8 mouse cellular contexts compared by ENCODE assay signal in the genomic region with DNA sequence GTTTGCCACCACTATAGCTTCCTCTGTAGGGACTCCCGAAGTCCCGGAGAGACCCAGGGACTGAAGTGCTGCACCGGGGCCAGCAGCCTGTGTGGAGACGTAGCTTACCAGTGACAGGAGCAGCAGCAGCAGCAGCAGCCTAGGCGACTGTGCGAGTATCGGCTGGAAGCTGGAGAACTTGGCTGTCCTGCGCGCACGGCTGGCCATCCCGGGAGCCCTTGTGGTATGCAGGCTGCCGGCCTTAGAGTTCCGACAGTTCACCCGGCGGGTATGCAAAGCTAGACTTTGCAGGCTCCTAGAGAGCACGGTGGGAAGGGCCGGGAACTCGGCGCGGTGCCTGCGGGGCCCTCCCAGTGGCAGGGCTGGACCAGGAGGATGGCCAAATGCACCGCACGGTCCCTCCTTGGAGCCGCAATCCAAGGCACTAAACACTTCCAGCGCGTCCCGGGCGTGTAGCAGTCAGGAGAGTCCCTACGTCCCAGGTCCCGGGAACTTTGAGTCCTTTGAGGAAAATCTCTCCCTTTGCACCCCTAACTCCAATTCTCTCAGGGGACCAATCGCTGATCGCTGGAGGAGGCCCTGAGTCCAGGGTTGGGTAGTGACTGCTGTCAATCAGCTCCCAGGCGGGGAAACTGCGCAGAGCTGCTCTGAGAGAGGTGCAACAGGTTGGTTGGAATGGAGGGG. TPM values are rescaled to one million over a fixed set of nuclear protein-coding genes. Genes with fewer than 3 reads are reported as not detected.
DNase-seq lines count a peak whose midpoint lies in the region; ATAC-seq and TF ChIP-seq lines count a peak whose summit lies in the region.

A gene (minus strand): TSS at position 478 of the 684 bp plus-strand sequence.

- WGBS in intestine, embryonic 15.5 days: 1% methylated on average over 34 of the region's 34 CpGs
- under 1% methylated on average over 34 of the region's 34 CpGs for WGBS in limb, embryonic 10.5 days
- WGBS in midbrain, embryonic 12.5 days: under 1% methylated on average over 34 of the region's 34 CpGs
- under 1% methylated on average over 34 of the region's 34 CpGs for WGBS in stomach, postnatal 0 days

- DNase-seq in ZHBTc4 (ENCODE audit: low read depth, low spot score) (peak; percentile 87), adipocyte (ENCODE audit: low spot score) (no peak)
- DNase-seq in embryo, embryonic 10 days (ENCODE audit: low spot score): peak; percentile 90
- DNase-seq in gastrocnemius, postnatal 4 days (ENCODE audit: low spot score in 2 of 2): peak in 1 of 2 experiments; percentile 61
- peak; percentile 78 for DNase-seq in limb, embryonic 10.5 days (ENCODE audit: low spot score)
- DNase-seq in stomach, postnatal 0 days (ENCODE audit: low spot score): peak; percentile 82

- peaks cover 3% of the 10 kb centered on the region; the same call in 1 of the 2 replicates for H3K27me3 ChIP-seq in intestine, embryonic 15.5 days (replicated peaks)
- peaks cover 50% of the 10 kb centered on the region for H3K27me3 ChIP-seq in limb, embryonic 10.5 days (ENCODE audit: low read depth, poor library complexity, severe bottlenecking)
- peaks cover 32% of the 10 kb centered on the region for H3K27me3 ChIP-seq in midbrain, embryonic 12.5 days
- H3K27me3 ChIP-seq in stomach, postnatal 0 days (ENCODE audit: control insufficient read depth, insufficient read depth, low read length): no peaks in the 10 kb centered on the region

- peaks cover 21% of the 10 kb centered on the region for H3K36me3 ChIP-seq in intestine, embryonic 15.5 days
- H3K36me3 ChIP-seq in limb, embryonic 10.5 days: peaks cover 16% of the 10 kb centered on the region
- H3K36me3 ChIP-seq in midbrain, embryonic 12.5 days: peaks cover 3% of the 10 kb centered on the region; the same call in 1 of the 2 replicates
- H3K36me3 ChIP-seq in stomach, postnatal 0 days (ENCODE audit: control insufficient read depth, insufficient read depth, low read length): peaks cover 7% of the 10 kb centered on the region; the same call in 1 of the 2 replicates

- H3K9me3 ChIP-seq in intestine, embryonic 15.5 days: peaks cover 8% of the 10 kb centered on the region; the same call in 1 of the 2 replicates
- no peaks in the 10 kb centered on the region for H3K9me3 ChIP-seq in limb, embryonic 10.5 days (replicated peaks)
- peaks cover 13% of the 10 kb centered on the region for H3K9me3 ChIP-seq in midbrain, embryonic 12.5 days
- H3K9me3 ChIP-seq in stomach, postnatal 0 days (ENCODE audit: control insufficient read depth, low read length): peaks cover 20% of the 10 kb centered on the region

- H3K4me2 ChIP-seq in intestine, embryonic 15.5 days (replicated peaks): peak within 1 kb of the TSS; percentile 97
- peak within 1 kb of the TSS; percentile 100 for H3K4me2 ChIP-seq in midbrain, embryonic 12.5 days (replicated peaks)
- H3K4me2 ChIP-seq in stomach, postnatal 0 days (replicated peaks; ENCODE audit: low read depth): peak within 1 kb of the TSS; percentile 95

- peak; percentile 1; the same call in 1 of the 2 replicates for TF ChIP-seq CTCF in stomach, postnatal 0 days (IDR thresholded peaks at IDR 0.05; ENCODE audit: low read depth)

- H3K27ac ChIP-seq in intestine, embryonic 15.5 days: peak within 1 kb of the TSS; percentile 87
- peak within 1 kb of the TSS; percentile 61 for H3K27ac ChIP-seq in limb, embryonic 10.5 days
- H3K27ac ChIP-seq in midbrain, embryonic 12.5 days (replicated peaks): no peak within 1 kb of the TSS
- H3K27ac ChIP-seq in stomach, postnatal 0 days (replicated peaks): peak within 1 kb of the TSS; percentile 77

- H3K4me1 ChIP-seq in intestine, embryonic 15.5 days (replicated peaks): peaks cover 7% of the 10 kb centered on the region; the same call in 1 of the 2 replicates
- peaks cover 25% of the 10 kb centered on the region for H3K4me1 ChIP-seq in limb, embryonic 10.5 days
- peaks cover 16% of the 10 kb centered on the region for H3K4me1 ChIP-seq in midbrain, embryonic 12.5 days
- no peaks in the 10 kb centered on the region for H3K4me1 ChIP-seq in stomach, postnatal 0 days (replicated peaks; ENCODE audit: control insufficient read depth, insufficient read depth)

- peak within 1 kb of the TSS; percentile 43 for H3K9ac ChIP-seq in intestine, embryonic 15.5 days
- H3K9ac ChIP-seq in midbrain, embryonic 12.5 days (replicated peaks): peak within 1 kb of the TSS; percentile 52
- H3K9ac ChIP-seq in stomach, postnatal 0 days (ENCODE audit: low read length): peak within 1 kb of the TSS; percentile 60

- peak; percentile 97 for ATAC-seq in intestine, embryonic 15.5 days
- peak; percentile 95 for ATAC-seq in midbrain, embryonic 12.5 days (ENCODE audit: low FRiP score, low read depth)
- peak; percentile 93 for ATAC-seq in stomach, postnatal 0 days (ENCODE audit: low FRiP score, low TSS enrichment)

- peak within 1 kb of the TSS; percentile 59 for H3K4me3 ChIP-seq in intestine, embryonic 15.5 days (replicated peaks)
- H3K4me3 ChIP-seq in limb, embryonic 10.5 days: peak within 1 kb of the TSS; percentile 66
- H3K4me3 ChIP-seq in midbrain, embryonic 12.5 days: peak within 1 kb of the TSS; percentile 64
- H3K4me3 ChIP-seq in stomach, postnatal 0 days (ENCODE audit: low read depth, low read length): peak within 1 kb of the TSS; percentile 58

- TF ChIP-seq EP300 in stomach, postnatal 0 days (optimal IDR thresholded peaks at IDR 0.05): no peak

RNA-seq across cellular contexts. Expression of the gene that starts here (rescaled TPM):
- 10 to 100 TPM; 24.6 to 28.5 TPM for total RNA-seq in gastrocnemius, postnatal 4 days (2021)
- polyA plus RNA-seq in intestine, embryonic 15.5 days (2015; fragmentation: Nextera tagmentation; extraction: Ambion mirVana): 7.1 and 8.0 TPM in 2 replicates
- polyA plus RNA-seq in limb, embryonic 10.5 days (2016; fragmentation: Nextera tagmentation; extraction: Ambion mirVana): 2.9 and 3.7 TPM in 2 replicates
- polyA plus RNA-seq in midbrain, embryonic 12.5 days (2016; fragmentation: Nextera tagmentation; extraction: Ambion mirVana): 1.6 and 2.0 TPM in 2 replicates
- polyA plus RNA-seq in stomach, postnatal 0 days (2015; fragmentation: Nextera tagmentation; extraction: Ambion mirVana): 7.0 and 7.4 TPM in 2 replicates
